18 mouse cellular contexts compared by ENCODE assay signal in genomic region chr7:75957366-75957765, GRCm38 (mm10).
A peak's percentile ranks its signal among the peaks of the same experiment; 100 is the strongest.
DNase-seq lines count a peak whose midpoint lies in the region.
"Had no signal": no experiment of that assay in that cellular context is flagged by ENCODE, and none has a peak within 500 bp of the region (broad histone marks: within the 10 kb centered on the region; RNA-seq: fewer than 3 reads in every experiment).

No protein-coding gene starts in this region.

- H3K4me3 ChIP-seq in heart, embryonic 10.5 days, result no peak overlapping the region
- H3K4me3 ChIP-seq: embryonic facial prominence, embryonic 13.5 days; embryonic facial prominence, embryonic 15.5 days; erythroblast, embryonic 14.5 days; forebrain, embryonic 10.5 days; forebrain, embryonic 12.5 days had no signal

- DNase-seq in cerebellum, postnatal 10 days, result peak; percentile 21
- DNase-seq in cerebellum, adult 11 months, result no peak
- DNase-seq in gastrocnemius, postnatal 25 days, result peak; percentile 7
- DNase-seq in gastrocnemius, postnatal 4 days (ENCODE audit: low spot score in 2 of 2), result no peak
- peak; percentile 71 for DNase-seq in heart, embryonic 10.5 days (ENCODE audit: low spot score)
- DNase-seq in heart, adult 8-10 months (ENCODE audit: low spot score), result no peak
- DNase-seq: adrenal gland, postnatal 10 days; adrenal gland, postnatal 25 days; cerebellum, adult 11-12 months; cerebellum, adult 2 months; cerebellum, adult 9-10 months; cerebellum, postnatal 36 days; embryo, embryonic 11 days had no signal

- no peaks in the 10 kb centered on the region for H3K27me3 ChIP-seq in heart, embryonic 10.5 days (ENCODE audit: insufficient read depth, poor library complexity, severe bottlenecking)
- H3K27me3 ChIP-seq: embryonic facial prominence, embryonic 13.5 days; embryonic facial prominence, embryonic 15.5 days; forebrain, embryonic 12.5 days had no signal

- no peaks in the 10 kb centered on the region for H3K9me3 ChIP-seq in heart, embryonic 10.5 days
- H3K9me3 ChIP-seq: embryonic facial prominence, embryonic 13.5 days; embryonic facial prominence, embryonic 15.5 days; forebrain, embryonic 10.5 days; forebrain, embryonic 12.5 days had no signal

- no peaks in the 10 kb centered on the region for H3K4me1 ChIP-seq in heart, embryonic 10.5 days
- H3K4me1 ChIP-seq: embryonic facial prominence, embryonic 13.5 days; embryonic facial prominence, embryonic 15.5 days; forebrain, embryonic 12.5 days had no signal

- no peaks in the 10 kb centered on the region for H3K36me3 ChIP-seq in heart, embryonic 10.5 days
- H3K36me3 ChIP-seq: embryonic facial prominence, embryonic 13.5 days; embryonic facial prominence, embryonic 15.5 days; forebrain, embryonic 10.5 days; forebrain, embryonic 12.5 days had no signal

- H3K27ac ChIP-seq in heart, embryonic 10.5 days, result no peak overlapping the region
- H3K27ac ChIP-seq: embryonic facial prominence, embryonic 13.5 days; embryonic facial prominence, embryonic 15.5 days; forebrain, embryonic 10.5 days; forebrain, embryonic 12.5 days had no signal

- 80% methylated on average over 5 of the region's 5 CpGs for WGBS in heart, embryonic 10.5 days

Comparison
In these comparisons a context has a peak if more than half of its experiments do, and no peak if none do; other contexts are left out.
1. DNase-seq: peak in cerebellum, postnatal 10 days (2 of 2), gastrocnemius, postnatal 25 days (single experiment) and heart, embryonic 10.5 days (single experiment); none in cerebellum, adult 11 months (single experiment), gastrocnemius, postnatal 4 days (0 of 2) and heart, adult 8-10 months (single experiment).